21 mouse cellular contexts compared by ENCODE assay signal in genomic region chr7:132260632-132261031, GRCm38 (mm10). TPM values are rescaled to one million over a fixed set of nuclear protein-coding genes. Genes with fewer than 3 reads are reported as not detected.
A peak's percentile ranks its signal among the peaks of the same experiment; 100 is the strongest.
DNase-seq lines count a peak whose midpoint lies in the region; ATAC-seq lines count a peak whose summit lies in the region.
"Had no signal": no experiment of that assay in that cellular context is flagged by ENCODE, and none has a peak within 500 bp of the region (broad histone marks: within the 10 kb centered on the region; RNA-seq: fewer than 3 reads in every experiment).

No protein-coding gene starts in this region.

- peak; percentile 27 for DNase-seq in embryo, embryonic 10.5 days (ENCODE audit: low spot score)
- no peak for DNase-seq in embryo, embryonic 10 days (ENCODE audit: low spot score)
- no peak for DNase-seq in liver
- no peak for DNase-seq in midbrain, embryonic 10.5 days (ENCODE audit: low spot score)
- no peak for DNase-seq in midbrain, embryonic 14.5 days
- no peak for DNase-seq in urinary bladder, adult 2 months (ENCODE audit: low spot score)
- DNase-seq in heart, adult 11 months: no peak
- DNase-seq: adrenal gland, adult 8-10 months; cerebellum, adult 8-10 months; heart, postnatal 14 days; retina, postnatal 1 day had no signal

- 66% methylated on average over 5 of the region's 5 CpGs for WGBS in liver, embryonic 12.5 days (ENCODE audit: insufficient replicate concordance)
- 65% methylated on average over 5 of the region's 5 CpGs for WGBS in midbrain, embryonic 10.5 days
- 73% methylated on average over 5 of the region's 5 CpGs for WGBS in midbrain, embryonic 14.5 days

- H3K36me3 ChIP-seq in liver, embryonic 12.5 days: peaks cover 11% of the 10 kb centered on the region; the same call in 1 of the 2 replicates
- peaks cover 39% of the 10 kb centered on the region for H3K36me3 ChIP-seq in midbrain, embryonic 10.5 days
- H3K36me3 ChIP-seq in midbrain, embryonic 14.5 days (ENCODE audit: control insufficient read depth, insufficient read depth, low read length): 0 out of 2 replicates have a peak, but pooled peaks cover 3% of the 10 kb centered on the region
- H3K36me3 ChIP-seq: embryonic facial prominence, embryonic 12.5 days; heart, embryonic 12.5 days had no signal

- H3K27me3 ChIP-seq in liver, embryonic 12.5 days (replicated peaks): no peaks in the 10 kb centered on the region
- no peaks in the 10 kb centered on the region for H3K27me3 ChIP-seq in midbrain, embryonic 10.5 days (ENCODE audit: low read depth, poor library complexity, severe bottlenecking)
- no peaks in the 10 kb centered on the region for H3K27me3 ChIP-seq in midbrain, embryonic 14.5 days (ENCODE audit: control insufficient read depth, insufficient read depth, low read length)
- H3K27me3 ChIP-seq: embryonic facial prominence, embryonic 12.5 days; heart, embryonic 12.5 days; hindbrain, embryonic 13.5 days; kidney, embryonic 15.5 days; Patski had no signal

- H3K9me3 ChIP-seq in liver, embryonic 12.5 days (replicated peaks): no peaks in the 10 kb centered on the region
- no peaks in the 10 kb centered on the region for H3K9me3 ChIP-seq in midbrain, embryonic 10.5 days (replicated peaks)
- H3K9me3 ChIP-seq in midbrain, embryonic 14.5 days (ENCODE audit: control insufficient read depth, low read length): no peaks in the 10 kb centered on the region
- H3K9me3 ChIP-seq: embryonic facial prominence, embryonic 12.5 days; heart, embryonic 12.5 days; hindbrain, embryonic 13.5 days; kidney, embryonic 15.5 days; megakaryocyte, embryonic 14.5 days had no signal

- H3K27ac ChIP-seq in liver, embryonic 12.5 days: no peak overlapping the region
- peak overlapping the region; percentile 88 for H3K27ac ChIP-seq in midbrain, embryonic 10.5 days (replicated peaks)
- H3K27ac ChIP-seq in midbrain, embryonic 14.5 days (replicated peaks; ENCODE audit: low read depth, low read length): no peak overlapping the region
- H3K27ac ChIP-seq: embryonic facial prominence, embryonic 12.5 days; hindbrain, embryonic 13.5 days; kidney, embryonic 15.5 days had no signal

- H3K9ac ChIP-seq in liver, embryonic 12.5 days: no peak overlapping the region
- H3K9ac ChIP-seq in midbrain, embryonic 14.5 days (replicated peaks; ENCODE audit: low read length): no peak overlapping the region
- H3K9ac ChIP-seq: embryonic facial prominence, embryonic 12.5 days; heart, embryonic 12.5 days; hindbrain, embryonic 13.5 days; kidney, embryonic 15.5 days had no signal

- 0 out of 2 replicates have a peak overlapping the region, but pooled peaks have one; percentile 53 for H3K4me2 ChIP-seq in liver, embryonic 12.5 days
- no peak overlapping the region for H3K4me2 ChIP-seq in midbrain, embryonic 14.5 days (ENCODE audit: low read length)
- H3K4me2 ChIP-seq: embryonic facial prominence, embryonic 12.5 days; heart, embryonic 12.5 days; hindbrain, embryonic 13.5 days; kidney, embryonic 15.5 days had no signal

- no peak overlapping the region for H3K4me3 ChIP-seq in liver, embryonic 12.5 days
- H3K4me3 ChIP-seq in midbrain, embryonic 10.5 days: no peak overlapping the region
- no peak overlapping the region for H3K4me3 ChIP-seq in midbrain, embryonic 14.5 days (replicated peaks; ENCODE audit: low read depth, low read length)
- H3K4me3 ChIP-seq: embryonic facial prominence, embryonic 12.5 days; heart, embryonic 12.5 days; hindbrain, embryonic 13.5 days; kidney, embryonic 15.5 days; megakaryocyte, embryonic 14.5 days had no signal

- no peak for ATAC-seq in liver, embryonic 12.5 days
- ATAC-seq in midbrain, embryonic 14.5 days (ENCODE audit: low FRiP score, low TSS enrichment): no peak
- ATAC-seq: CD4-positive, CD25-positive, alpha-beta regulatory T cell, adult 4 months; forebrain, embryonic 16.5 days; intestine, embryonic 16.5 days; Patski had no signal

- H3K4me1 ChIP-seq in liver, embryonic 12.5 days: peaks cover 55% of the 10 kb centered on the region
- H3K4me1 ChIP-seq in midbrain, embryonic 10.5 days: peaks cover 72% of the 10 kb centered on the region
- H3K4me1 ChIP-seq in midbrain, embryonic 14.5 days (ENCODE audit: control insufficient read depth, insufficient read depth, low read length): peaks cover 25% of the 10 kb centered on the region; the same call in 1 of the 2 replicates
- H3K4me1 ChIP-seq: megakaryocyte, embryonic 14.5 days had no signal

RNA-seq across cellular contexts. Expression of gene Chst15, which starts 56.4 kb away (rescaled TPM):
- 8.9 and 9.5 TPM in 2 replicates for polyA plus RNA-seq in liver, embryonic 12.5 days (2016; fragmentation: Nextera tagmentation; extraction: Ambion mirVana)
- polyA plus RNA-seq in midbrain, embryonic 10.5 days (2016; fragmentation: Nextera tagmentation; extraction: Ambion mirVana): 14.2 and 18.7 TPM in 2 replicates
- polyA plus RNA-seq in midbrain, embryonic 14.5 days (2014; fragmentation: Nextera tagmentation; extraction: Ambion mirVana): 13.3 and 17.8 TPM in 2 replicates
- polyA plus RNA-seq in urinary bladder, adult 2 months (2012; rRNA removed): 8.7 and 14.5 TPM in 2 replicates
